ENCODE assay signal across 9 mouse cellular contexts in the genomic region with DNA sequence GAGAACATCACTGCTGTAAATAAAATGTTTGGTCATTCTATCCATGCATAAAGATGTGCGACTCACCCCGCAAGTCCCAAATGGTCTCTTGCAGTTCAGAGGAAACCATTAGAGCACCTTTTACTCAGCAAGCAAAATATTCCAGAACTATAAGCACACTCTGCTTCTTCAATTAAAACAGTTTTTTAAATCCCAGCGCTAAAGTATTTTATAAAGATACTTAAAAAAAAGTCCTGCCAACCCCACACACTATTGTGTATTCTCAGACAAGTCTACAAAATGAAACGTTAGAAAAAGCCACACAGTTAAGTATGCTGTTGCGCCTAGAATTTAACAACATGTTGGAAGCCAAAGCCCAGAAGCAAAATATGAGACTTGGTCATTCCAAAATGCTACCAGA. TPM values are rescaled to one million over a fixed set of nuclear protein-coding genes. Genes with fewer than 3 reads are reported as not detected.
A peak's percentile ranks its signal among the peaks of the same experiment; 100 is the strongest.
DNase-seq lines count a peak whose midpoint lies in the region; ATAC-seq and TF ChIP-seq lines count a peak whose summit lies in the region.
"Had no signal": no experiment of that assay in that cellular context is flagged by ENCODE, and none has a peak within 500 bp of the region (broad histone marks: within the 10 kb centered on the region; RNA-seq: fewer than 3 reads in every experiment).

No protein-coding gene starts in this region.

- H3K9me3 ChIP-seq in embryonic facial prominence, embryonic 10.5 days, result peaks cover 12% of the 10 kb centered on the region; the same call in 1 of the 2 replicates
- H3K9me3 ChIP-seq in forebrain, embryonic 14.5 days (replicated peaks; ENCODE audit: control insufficient read depth, low read length), result no peaks in the 10 kb centered on the region
- H3K9me3 ChIP-seq in midbrain, embryonic 13.5 days, result no peaks in the 10 kb centered on the region

- peaks cover 6% of the 10 kb centered on the region; the same call in 1 of the 2 replicates for H3K4me1 ChIP-seq in embryonic facial prominence, embryonic 10.5 days
- H3K4me1 ChIP-seq in forebrain, embryonic 14.5 days (ENCODE audit: control insufficient read depth, insufficient read depth, low read length), result no peaks in the 10 kb centered on the region; the same call in 1 of the 2 replicates
- no peaks in the 10 kb centered on the region for H3K4me1 ChIP-seq in midbrain, embryonic 13.5 days (replicated peaks)
- no peaks in the 10 kb centered on the region for H3K4me1 ChIP-seq in kidney, adult 2 months (ENCODE audit: control insufficient read depth, insufficient read depth, low read length)

- ATAC-seq in forebrain, embryonic 14.5 days, result no peak
- ATAC-seq in midbrain, embryonic 13.5 days, result no peak

- peaks cover 100% of the 10 kb centered on the region for H3K27me3 ChIP-seq in embryonic facial prominence, embryonic 10.5 days (replicated peaks; ENCODE audit: low read depth, poor library complexity, severe bottlenecking)
- 0 out of 2 replicates have a peak, but pooled peaks cover 5% of the 10 kb centered on the region for H3K27me3 ChIP-seq in forebrain, embryonic 14.5 days (replicated peaks; ENCODE audit: control insufficient read depth, insufficient read depth, low read length)
- peaks cover 46% of the 10 kb centered on the region for H3K27me3 ChIP-seq in midbrain, embryonic 13.5 days
- H3K27me3 ChIP-seq in kidney, adult 2 months (replicated peaks; ENCODE audit: control insufficient read depth, insufficient read depth, low read length), result no peaks in the 10 kb centered on the region

- peak overlapping the region; percentile 73; the same call in 1 of the 2 replicates for H3K9ac ChIP-seq in forebrain, embryonic 14.5 days (ENCODE audit: low read length)
- H3K9ac ChIP-seq in midbrain, embryonic 13.5 days (replicated peaks), result peak overlapping the region; percentile 83

- no peaks in the 10 kb centered on the region for H3K36me3 ChIP-seq in embryonic facial prominence, embryonic 10.5 days (replicated peaks)
- H3K36me3 ChIP-seq in forebrain, embryonic 14.5 days (ENCODE audit: control insufficient read depth, insufficient read depth, low read length), result no peaks in the 10 kb centered on the region
- H3K36me3 ChIP-seq in midbrain, embryonic 13.5 days, result no peaks in the 10 kb centered on the region
- no peaks in the 10 kb centered on the region for H3K36me3 ChIP-seq in kidney, adult 2 months (ENCODE audit: control insufficient read depth, insufficient read depth, low read length)

- peak overlapping the region; percentile 61 for H3K4me3 ChIP-seq in layer of hippocampus, adult 2 months
- H3K4me3 ChIP-seq in embryonic facial prominence, embryonic 10.5 days, result peak overlapping the region; percentile 62; the same call in 1 of the 2 replicates
- peak overlapping the region; percentile 49 for H3K4me3 ChIP-seq in forebrain, embryonic 14.5 days (ENCODE audit: low read depth, low read length)
- H3K4me3 ChIP-seq in midbrain, embryonic 13.5 days (replicated peaks), result peak overlapping the region; percentile 64
- no peak overlapping the region for H3K4me3 ChIP-seq in kidney, adult 2 months (ENCODE audit: insufficient read depth, low read depth, low read length)

- DNase-seq in layer of hippocampus, adult 2 months (ENCODE audit: low spot score in 2 of 2), result no peak
- DNase-seq in layer of hippocampus, postnatal 10 days (ENCODE audit: low spot score in 2 of 2), result no peak
- DNase-seq in embryonic facial prominence, embryonic 10.5 days (ENCODE audit: low spot score), result no peak
- DNase-seq in forebrain, embryonic 14.5 days (ENCODE audit: low spot score), result peak; percentile 1
- no peak for DNase-seq in frontal cortex, postnatal 14 days (ENCODE audit: low spot score in 2 of 2)
- no peak for DNase-seq in cerebellum, postnatal 10 days
- no peak for DNase-seq in kidney, adult 2 months

- no peak for TF ChIP-seq CTCF in layer of hippocampus, adult 2 months (conservative IDR thresholded peaks at IDR 0.05)
- no peak for TF ChIP-seq CTCF in kidney, adult 2 months (conservative IDR thresholded peaks at IDR 0.05; ENCODE audit: insufficient read depth, insufficient read length, low read depth, low read length)

- 50% methylated on average over 5 of the region's 5 CpGs for WGBS in embryonic facial prominence, embryonic 10.5 days
- WGBS in forebrain, embryonic 14.5 days, result 53% methylated on average over 5 of the region's 5 CpGs
- WGBS in midbrain, embryonic 13.5 days, result 52% methylated on average over 5 of the region's 5 CpGs
- 46% methylated on average over 5 of the region's 5 CpGs for WGBS in kidney, adult 2 months

- peak overlapping the region; percentile 57 for H3K4me2 ChIP-seq in forebrain, embryonic 14.5 days (ENCODE audit: low read length)
- H3K4me2 ChIP-seq in midbrain, embryonic 13.5 days (replicated peaks), result peak overlapping the region; percentile 61

- TF ChIP-seq POLR2A in kidney, adult 2 months (IDR thresholded peaks at IDR 0.05; ENCODE audit: low read depth, low read length), result no peak

- peak overlapping the region; percentile 91; the same call in 1 of the 2 replicates for H3K27ac ChIP-seq in layer of hippocampus, adult 2 months
- H3K27ac ChIP-seq in embryonic facial prominence, embryonic 10.5 days (replicated peaks), result no peak overlapping the region
- no peak overlapping the region for H3K27ac ChIP-seq in forebrain, embryonic 14.5 days (ENCODE audit: low read depth, low read length)
- H3K27ac ChIP-seq in midbrain, embryonic 13.5 days, result no peak overlapping the region
- no peak overlapping the region for H3K27ac ChIP-seq in kidney, adult 2 months (ENCODE audit: insufficient read depth, low read depth, low read length)

RNA-seq across cellular contexts. Expression of gene Nexmif, which starts 1.9 kb away (rescaled TPM):
- total RNA-seq in layer of hippocampus, adult 2 months (2021), result 10 to 100 TPM; 35.8 to 39.3 TPM
- 10 to 100 TPM; 53.1 to 60.1 TPM for total RNA-seq in layer of hippocampus, postnatal 10 days (2021)
- 0.50 and 0.52 TPM in 2 replicates for polyA plus RNA-seq in embryonic facial prominence, embryonic 10.5 days (2016; fragmentation: Nextera tagmentation; extraction: Ambion mirVana)
- polyA plus RNA-seq in forebrain, embryonic 14.5 days (2014; fragmentation: Nextera tagmentation; extraction: Ambion mirVana), result 9.7 and 13.6 TPM in 2 replicates
- 12.1 and 12.3 TPM in 2 replicates for polyA plus RNA-seq in midbrain, embryonic 13.5 days (2015; fragmentation: Nextera tagmentation; extraction: Ambion mirVana)
- polyA plus RNA-seq in kidney, adult 2 months (2012; rRNA removed), result 0.09 and 0.16 TPM in 2 replicates
- total RNA-seq: granulocyte monocyte progenitor cell, adult 5-6 weeks had no signal
